Mouse (Mus musculus): ENCODE measurements around the gene Fbp1. TPM values are rescaled to one million over a fixed set of nuclear protein-coding genes. Genes with fewer than 3 reads are reported as not detected.

Fbp1 gene
- polyA plus RNA-seq, 1 experiment from 2014 or later = not detected

DNA sequence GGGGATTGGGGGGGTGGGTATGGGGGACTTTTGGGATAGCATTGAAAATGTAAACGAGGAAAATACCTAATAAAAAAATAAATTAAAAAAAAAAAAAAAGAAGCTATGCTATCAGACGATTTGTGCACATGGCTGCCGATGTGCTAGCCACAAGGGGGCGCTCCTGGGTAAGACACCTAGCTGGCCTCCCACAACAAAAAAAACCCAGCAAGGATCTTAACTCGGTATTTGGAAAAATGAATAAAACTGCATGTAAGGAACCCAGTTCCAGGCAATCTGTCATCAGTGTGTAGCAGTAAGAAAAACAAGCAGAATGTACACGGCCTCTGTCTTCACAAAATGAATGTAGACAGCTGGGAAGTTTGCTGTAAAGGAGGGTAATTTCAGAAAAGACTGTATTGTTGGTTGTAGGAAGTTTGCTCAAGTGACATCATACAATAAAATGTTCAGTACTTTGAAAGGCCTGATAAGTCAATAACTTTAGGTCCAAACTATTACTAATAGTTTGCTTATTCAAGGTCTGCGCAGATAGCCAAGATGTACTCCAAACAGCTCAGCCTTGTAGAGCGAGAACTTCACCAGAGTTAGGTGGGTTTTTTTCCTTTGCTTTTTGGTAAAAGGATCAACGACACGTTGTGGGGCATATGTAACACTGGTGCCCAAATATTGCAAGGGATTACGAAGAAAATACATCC, 31.7 kb upstream of the Fbp1 start:
- no peaks in the 10 kb centered on the region; the same call in 1 of the 2 replicates for H3K27me3 ChIP-seq (ENCODE audit: control insufficient read depth, insufficient read depth, low read length)
- no peaks in the 10 kb centered on the region for H3K9me3 ChIP-seq (ENCODE audit: control insufficient read depth, low read length)
- 43% methylated on average over 10 of the region's 11 CpGs for WGBS
- no peaks in the 10 kb centered on the region for H3K36me3 ChIP-seq (ENCODE audit: control insufficient read depth, insufficient read depth, low read length)
- DNase-seq (ENCODE audit: low spot score) = peak; percentile 88
- H3K4me1 ChIP-seq (replicated peaks; ENCODE audit: control insufficient read depth, insufficient read depth, low read length) = no peaks in the 10 kb centered on the region
- no peak overlapping the region for H3K9ac ChIP-seq (ENCODE audit: low read length)
- H3K27ac ChIP-seq (ENCODE audit: low read depth, low read length) = no peak overlapping the region
- ATAC-seq (replicated peaks; ENCODE audit: low FRiP score) = no peak
- no peak overlapping the region for H3K4me2 ChIP-seq (ENCODE audit: low read depth, low read length, severe bottlenecking)
- H3K4me3 ChIP-seq (ENCODE audit: low read depth, low read length) = no peak overlapping the region

DNA sequence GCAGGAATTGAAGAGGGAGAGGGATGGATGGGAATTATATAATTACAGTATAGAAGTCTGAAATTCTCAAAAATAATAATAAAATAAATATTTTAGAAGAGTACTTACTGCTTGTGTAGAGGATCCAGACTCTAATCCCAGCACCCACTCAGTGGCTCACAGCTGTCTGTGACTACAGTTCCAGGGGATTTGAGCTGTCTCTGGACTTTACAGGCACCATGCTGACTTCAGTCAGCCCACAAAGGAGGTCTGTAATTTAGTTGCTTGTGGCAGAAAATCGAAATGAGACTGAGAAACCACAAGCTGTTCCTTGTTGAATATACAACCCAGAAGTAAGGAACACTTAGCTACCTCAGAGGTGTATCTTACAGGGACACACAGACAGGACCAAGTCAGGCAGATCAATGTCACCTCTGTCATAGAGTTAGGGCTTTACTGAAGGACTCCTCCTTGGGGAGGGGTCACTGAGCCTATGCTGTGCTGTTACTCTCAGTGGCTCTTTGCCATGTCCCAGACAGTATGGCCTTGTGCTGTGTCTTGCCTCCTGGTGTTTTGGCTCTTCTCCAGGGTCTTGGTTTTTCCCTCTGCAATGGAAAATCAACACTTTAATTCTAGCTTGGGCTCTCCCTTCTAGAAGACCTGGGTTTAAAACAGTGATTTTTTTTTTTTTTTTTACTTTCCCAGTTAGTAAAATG, 29.5 kb upstream of the Fbp1 start:
- WGBS = 52% methylated on average over 1 of the region's 1 CpGs
- Histone ChIP-seq H3K36me3 (ENCODE audit: control insufficient read depth, insufficient read depth, low read length) (no peaks in the 10 kb centered on the region), H3K27me3 (ENCODE audit: control insufficient read depth, insufficient read depth, low read length) (no peaks in the 10 kb centered on the region; the same call in 1 of the 2 replicates), H3K4me3 (ENCODE audit: low read depth, low read length) (no peak overlapping the region), H3K4me2 (ENCODE audit: low read depth, low read length, severe bottlenecking) (no peak overlapping the region), H3K9me3 (ENCODE audit: control insufficient read depth, low read length) (no peaks in the 10 kb centered on the region), H3K27ac (ENCODE audit: low read depth, low read length) (no peak overlapping the region), H3K9ac (ENCODE audit: low read length) (no peak overlapping the region), H3K4me1 (replicated peaks; ENCODE audit: control insufficient read depth, insufficient read depth, low read length) (no peaks in the 10 kb centered on the region)
- no peak for DNase-seq (ENCODE audit: low spot score)
- ATAC-seq (replicated peaks; ENCODE audit: low FRiP score) = no peak

DNA sequence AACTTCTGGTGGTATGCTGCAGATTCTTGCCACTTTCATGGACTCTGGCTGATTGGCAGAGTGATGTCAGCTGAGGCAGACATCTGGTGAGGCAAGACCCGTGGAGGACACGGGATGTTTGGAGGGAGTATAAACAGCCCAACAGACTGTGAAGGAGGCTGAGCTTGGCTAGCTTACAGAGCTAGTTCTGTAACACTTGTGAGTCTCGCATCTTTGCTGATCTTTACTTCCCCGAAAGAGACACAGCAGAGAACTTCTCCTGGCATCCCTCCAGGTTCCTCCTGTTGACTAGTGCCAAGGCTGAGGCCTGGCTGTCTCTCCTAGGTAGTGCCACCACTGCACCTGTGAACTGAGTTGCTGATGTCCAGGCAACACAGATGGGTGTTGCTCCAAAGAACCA, 28.6 kb upstream of the Fbp1 start:
- WGBS = 84% methylated on average over 4 of the region's 4 CpGs
- ATAC-seq (replicated peaks; ENCODE audit: low FRiP score) = no peak

DNA sequence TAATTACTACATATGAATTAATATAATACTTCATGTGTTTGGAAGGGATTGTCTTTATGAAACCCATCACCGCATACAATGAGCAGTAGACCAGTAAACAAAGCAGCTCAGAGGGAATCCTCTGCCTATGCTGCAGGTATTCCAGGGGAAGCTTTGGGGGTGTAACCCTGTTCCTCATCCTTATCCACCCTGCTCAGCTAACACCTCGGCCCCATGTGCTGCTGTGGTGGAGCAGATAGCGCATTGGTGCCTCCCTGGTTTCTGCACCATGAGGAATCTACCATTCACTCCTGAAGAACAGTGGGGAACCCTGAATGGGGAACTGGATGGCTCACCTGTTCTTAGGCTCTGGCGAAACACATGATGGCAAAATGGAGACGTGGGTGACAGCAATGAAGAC, 23.5 kb upstream of the Fbp1 start:
- no peak overlapping the region for H3K27ac ChIP-seq (ENCODE audit: low read depth, low read length)
- no peaks in the 10 kb centered on the region for H3K27me3 ChIP-seq (ENCODE audit: control insufficient read depth, insufficient read depth, low read length)
- ATAC-seq (replicated peaks; ENCODE audit: low FRiP score) (no peak), DNase-seq (ENCODE audit: low spot score) (no peak)
- H3K36me3 ChIP-seq (ENCODE audit: control insufficient read depth, insufficient read depth, low read length) = no peaks in the 10 kb centered on the region
- H3K4me1 ChIP-seq (replicated peaks; ENCODE audit: control insufficient read depth, insufficient read depth, low read length) = no peaks in the 10 kb centered on the region
- H3K4me3 ChIP-seq (ENCODE audit: low read depth, low read length) = no peak overlapping the region
- H3K4me2 ChIP-seq (ENCODE audit: low read depth, low read length, severe bottlenecking) = no peak overlapping the region
- WGBS = 79% methylated on average over 5 of the region's 5 CpGs
- H3K9me3 ChIP-seq (ENCODE audit: control insufficient read depth, low read length) = no peaks in the 10 kb centered on the region
- H3K9ac ChIP-seq (ENCODE audit: low read length) = no peak overlapping the region

More for the DNA sequence above, 28.6 kb upstream of the Fbp1 start:
- no peak for DNase-seq (ENCODE audit: low spot score)
- H3K9me3 ChIP-seq (ENCODE audit: control insufficient read depth, low read length) = no peaks in the 10 kb centered on the region
- H3K4me3 ChIP-seq (ENCODE audit: low read depth, low read length) = no peak overlapping the region
- H3K4me2 ChIP-seq (ENCODE audit: low read depth, low read length, severe bottlenecking) = no peak overlapping the region
- H3K27ac ChIP-seq (ENCODE audit: low read depth, low read length) = no peak overlapping the region
- no peaks in the 10 kb centered on the region for H3K36me3 ChIP-seq (ENCODE audit: control insufficient read depth, insufficient read depth, low read length)
- H3K27me3 ChIP-seq (ENCODE audit: control insufficient read depth, insufficient read depth, low read length) = no peaks in the 10 kb centered on the region; the same call in 1 of the 2 replicates
- H3K4me1 ChIP-seq (replicated peaks; ENCODE audit: control insufficient read depth, insufficient read depth, low read length) = no peaks in the 10 kb centered on the region
- no peak overlapping the region for H3K9ac ChIP-seq (ENCODE audit: low read length)

- no peak overlapping the region for H3K4me3 ChIP-seq (ENCODE audit: low read depth, low read length)
- no peak overlapping the region for H3K9ac ChIP-seq (ENCODE audit: low read length)
- no peaks in the 10 kb centered on the region for H3K4me1 ChIP-seq (replicated peaks; ENCODE audit: control insufficient read depth, insufficient read depth, low read length)
- no peaks in the 10 kb centered on the region for H3K9me3 ChIP-seq (ENCODE audit: control insufficient read depth, low read length)
- H3K27me3 ChIP-seq (ENCODE audit: control insufficient read depth, insufficient read depth, low read length) = no peaks in the 10 kb centered on the region
- no peak overlapping the region for H3K4me2 ChIP-seq (ENCODE audit: low read depth, low read length, severe bottlenecking)
- H3K36me3 ChIP-seq (ENCODE audit: control insufficient read depth, insufficient read depth, low read length) = no peaks in the 10 kb centered on the region
- 87% methylated on average over 4 of the region's 4 CpGs for WGBS
- ATAC-seq (replicated peaks; ENCODE audit: low FRiP score) (no peak), DNase-seq (ENCODE audit: low spot score) (no peak)
- no peak overlapping the region for H3K27ac ChIP-seq (ENCODE audit: low read depth, low read length)
These were observed 22.1 kb upstream of the Fbp1 start for GRCm38 (mm10) chr13:62910206-62910605.

- H3K27ac ChIP-seq (ENCODE audit: low read depth, low read length) = no peak overlapping the region
- H3K36me3 ChIP-seq (ENCODE audit: control insufficient read depth, insufficient read depth, low read length) = no peaks in the 10 kb centered on the region
- 81% methylated on average over 5 of the region's 5 CpGs for WGBS
- H3K4me3 ChIP-seq (ENCODE audit: low read depth, low read length) = no peak overlapping the region
- ATAC-seq (replicated peaks; ENCODE audit: low FRiP score) (no peak), DNase-seq (ENCODE audit: low spot score) (no peak)
- H3K4me2 ChIP-seq (ENCODE audit: low read depth, low read length, severe bottlenecking) = no peak overlapping the region
- no peaks in the 10 kb centered on the region for H3K27me3 ChIP-seq (ENCODE audit: control insufficient read depth, insufficient read depth, low read length)
- H3K9ac ChIP-seq (ENCODE audit: low read length) = no peak overlapping the region
- no peaks in the 10 kb centered on the region for H3K9me3 ChIP-seq (ENCODE audit: control insufficient read depth, low read length)
- no peaks in the 10 kb centered on the region for H3K4me1 ChIP-seq (replicated peaks; ENCODE audit: control insufficient read depth, insufficient read depth, low read length)
These were observed 21.7 kb upstream of the Fbp1 start for GRCm38 (mm10) chr13:62909776-62910175.

DNA sequence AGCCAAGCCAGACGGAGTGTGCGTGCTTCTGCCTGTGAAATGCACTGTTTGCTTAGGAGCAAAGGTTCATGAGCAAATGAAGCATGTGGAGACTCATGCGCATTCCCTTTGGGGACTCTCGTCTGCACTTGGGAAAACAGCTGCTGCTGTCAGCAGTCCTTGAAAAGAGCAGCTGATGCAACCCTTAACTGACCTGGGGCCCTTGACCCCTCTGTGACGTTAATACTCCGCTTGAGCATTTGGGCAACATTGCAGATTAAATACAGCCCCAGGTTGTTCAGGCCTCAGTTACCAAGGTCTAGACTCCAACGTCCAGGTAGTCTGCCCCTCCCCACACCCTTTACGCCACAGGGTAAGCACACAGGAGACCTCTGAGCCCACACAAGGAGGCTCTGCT, 20.1 kb upstream of the Fbp1 start:
- H3K4me3 ChIP-seq (ENCODE audit: low read depth, low read length) = no peak overlapping the region
- no peak for DNase-seq (ENCODE audit: low spot score)
- WGBS = 45% methylated on average over 8 of the region's 8 CpGs
- no peaks in the 10 kb centered on the region for H3K9me3 ChIP-seq (ENCODE audit: control insufficient read depth, low read length)
- H3K27me3 ChIP-seq (ENCODE audit: control insufficient read depth, insufficient read depth, low read length) = no peaks in the 10 kb centered on the region
- H3K36me3 ChIP-seq (ENCODE audit: control insufficient read depth, insufficient read depth, low read length) = no peaks in the 10 kb centered on the region
- ATAC-seq (replicated peaks; ENCODE audit: low FRiP score) = no peak
- H3K27ac ChIP-seq (ENCODE audit: low read depth, low read length) = no peak overlapping the region
- H3K4me2 ChIP-seq (ENCODE audit: low read depth, low read length, severe bottlenecking) = no peak overlapping the region
- no peak overlapping the region for H3K9ac ChIP-seq (ENCODE audit: low read length)
- H3K4me1 ChIP-seq (replicated peaks; ENCODE audit: control insufficient read depth, insufficient read depth, low read length) = no peaks in the 10 kb centered on the region

DNA sequence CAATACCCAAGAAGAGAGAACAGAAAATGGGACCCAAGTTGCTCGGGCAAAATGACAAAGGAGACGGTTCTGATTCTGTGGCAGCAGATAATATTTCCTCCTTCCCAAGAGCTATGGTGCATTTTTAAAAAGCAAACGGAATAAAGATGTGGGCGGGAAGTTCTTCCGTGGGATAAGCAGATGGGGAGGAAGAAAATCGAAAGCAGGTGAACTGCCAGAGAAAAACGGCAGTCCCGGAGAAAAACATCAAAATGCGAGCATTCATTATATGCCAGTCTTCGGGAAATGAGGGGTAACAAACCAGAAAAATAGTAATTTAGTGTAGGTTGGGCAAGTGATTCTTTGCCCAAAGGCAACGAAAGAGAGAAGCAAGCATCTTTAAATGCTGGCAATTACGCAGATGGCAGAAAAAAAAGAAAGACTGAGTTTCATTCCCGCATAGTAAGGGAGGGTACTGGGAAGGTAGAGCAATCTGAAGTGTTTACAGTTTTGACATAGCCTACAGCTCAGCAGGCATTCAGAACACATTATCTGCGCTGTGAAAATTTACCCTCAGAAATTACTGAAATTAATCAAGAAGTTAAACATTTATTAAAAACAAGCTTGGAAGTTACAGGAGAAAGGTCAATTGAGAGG, 19.6 kb upstream of the Fbp1 start:
- Histone ChIP-seq H3K4me1 (replicated peaks; ENCODE audit: control insufficient read depth, insufficient read depth, low read length) (no peaks in the 10 kb centered on the region), H3K27ac (ENCODE audit: low read depth, low read length) (no peak overlapping the region), H3K4me3 (ENCODE audit: low read depth, low read length) (no peak overlapping the region), H3K27me3 (ENCODE audit: control insufficient read depth, insufficient read depth, low read length) (no peaks in the 10 kb centered on the region), H3K9me3 (ENCODE audit: control insufficient read depth, low read length) (no peaks in the 10 kb centered on the region), H3K36me3 (ENCODE audit: control insufficient read depth, insufficient read depth, low read length) (no peaks in the 10 kb centered on the region), H3K9ac (ENCODE audit: low read length) (no peak overlapping the region), H3K4me2 (ENCODE audit: low read depth, low read length, severe bottlenecking) (no peak overlapping the region)
- ATAC-seq (replicated peaks; ENCODE audit: low FRiP score) = no peak
- no peak for DNase-seq (ENCODE audit: low spot score)
- 84% methylated on average over 14 of the region's 14 CpGs for WGBS
